Mouse (Mus musculus): ENCODE measurements at regions not wholly inside any gene's neighbourhood (a gene's known extent, or its start where the extent isn't known, plus 50 kb on each side); places are given as distances from the start of the nearest gene placed in this dataset.

- H3K4me3 ChIP-seq (ENCODE audit: low read depth, low read length) = no peak overlapping the region
- 72% methylated on average over 5 of the region's 5 CpGs for WGBS
- no peaks in the 10 kb centered on the region for H3K27me3 ChIP-seq (ENCODE audit: insufficient read depth, low read length)
- no peak overlapping the region for H3K27ac ChIP-seq (ENCODE audit: low read depth, low read length)
- no peak for DNase-seq (ENCODE audit: low spot score)
- ATAC-seq (ENCODE audit: low FRiP score) = no peak
- H3K4me2 ChIP-seq (ENCODE audit: low read depth, low read length, poor library complexity, severe bottlenecking) = no peak overlapping the region
- H3K9ac ChIP-seq (replicated peaks; ENCODE audit: low read length, poor library complexity, severe bottlenecking) = no peak overlapping the region
- H3K36me3 ChIP-seq (ENCODE audit: insufficient read depth, low read length) = no peaks in the 10 kb centered on the region
- H3K9me3 ChIP-seq (ENCODE audit: low read length) = no peaks in the 10 kb centered on the region
- no peak for TF ChIP-seq CTCF (IDR thresholded peaks at IDR 0.05)
- H3K4me1 ChIP-seq (ENCODE audit: insufficient read depth, low read length) = no peaks in the 10 kb centered on the region
Measured at GRCm38 (mm10) chr10:99523817-99524216, 235.6 kb downstream of the Csl start.

GRCm38 (mm10) chr10:99524273-99525212 lies 234.9 kb downstream of the Csl start:
- no peaks in the 10 kb centered on the region for H3K27me3 ChIP-seq (ENCODE audit: insufficient read depth, low read length)
- H3K9me3 ChIP-seq (ENCODE audit: low read length) = no peaks in the 10 kb centered on the region
- no peak overlapping the region for H3K4me3 ChIP-seq (ENCODE audit: low read depth, low read length)
- no peak for TF ChIP-seq CTCF (IDR thresholded peaks at IDR 0.05)
- no peaks in the 10 kb centered on the region for H3K4me1 ChIP-seq (ENCODE audit: insufficient read depth, low read length)
- 28% methylated on average over 20 of the region's 20 CpGs for WGBS
- no peaks in the 10 kb centered on the region for H3K36me3 ChIP-seq (ENCODE audit: insufficient read depth, low read length)
- H3K9ac ChIP-seq (replicated peaks; ENCODE audit: low read length, poor library complexity, severe bottlenecking) = 0 out of 2 replicates have a peak overlapping the region, but pooled peaks have one; percentile 19
- DNase-seq (ENCODE audit: low spot score) (peak; percentile 27), ATAC-seq (ENCODE audit: low FRiP score) (peak; percentile 58)
- peak overlapping the region; percentile 34; the same call in 1 of the 2 replicates for H3K4me2 ChIP-seq (ENCODE audit: low read depth, low read length, poor library complexity, severe bottlenecking)
- H3K27ac ChIP-seq (ENCODE audit: low read depth, low read length) = no peak overlapping the region

GRCm38 (mm10) chr10:99526148-99526547 lies 233.3 kb downstream of the Csl start:
- H3K9ac ChIP-seq (replicated peaks; ENCODE audit: low read length, poor library complexity, severe bottlenecking) = no peak overlapping the region
- WGBS = 91% methylated on average over 4 of the region's 4 CpGs
- TF ChIP-seq CTCF (IDR thresholded peaks at IDR 0.05) = no peak
- no peak overlapping the region for H3K27ac ChIP-seq (ENCODE audit: low read depth, low read length)
- no peaks in the 10 kb centered on the region for H3K9me3 ChIP-seq (ENCODE audit: low read length)
- no peak overlapping the region for H3K4me3 ChIP-seq (ENCODE audit: low read depth, low read length)
- no peak for ATAC-seq (ENCODE audit: low FRiP score)
- DNase-seq (ENCODE audit: low spot score) = no peak
- H3K4me2 ChIP-seq (ENCODE audit: low read depth, low read length, poor library complexity, severe bottlenecking) = no peak overlapping the region
- no peaks in the 10 kb centered on the region for H3K4me1 ChIP-seq (ENCODE audit: insufficient read depth, low read length)
- H3K36me3 ChIP-seq (ENCODE audit: insufficient read depth, low read length) = no peaks in the 10 kb centered on the region
- H3K27me3 ChIP-seq (ENCODE audit: insufficient read depth, low read length) = no peaks in the 10 kb centered on the region

GRCm38 (mm10) chr10:99526561-99526960 lies 232.9 kb downstream of the Csl start:
- Histone ChIP-seq H3K4me3 (ENCODE audit: low read depth, low read length) (no peak overlapping the region), H3K27ac (ENCODE audit: low read depth, low read length) (no peak overlapping the region), H3K4me2 (ENCODE audit: low read depth, low read length, poor library complexity, severe bottlenecking) (no peak overlapping the region), H3K9ac (replicated peaks; ENCODE audit: low read length, poor library complexity, severe bottlenecking) (no peak overlapping the region), H3K4me1 (ENCODE audit: insufficient read depth, low read length) (no peaks in the 10 kb centered on the region), H3K9me3 (ENCODE audit: low read length) (no peaks in the 10 kb centered on the region), H3K36me3 (ENCODE audit: insufficient read depth, low read length) (no peaks in the 10 kb centered on the region), H3K27me3 (ENCODE audit: insufficient read depth, low read length) (no peaks in the 10 kb centered on the region)
- no peak for ATAC-seq (ENCODE audit: low FRiP score)
- DNase-seq (ENCODE audit: low spot score) = no peak
- TF ChIP-seq CTCF (IDR thresholded peaks at IDR 0.05) = no peak
- WGBS = 91% methylated on average over 5 of the region's 5 CpGs

GRCm38 (mm10) chr10:99531104-99531503 lies 228.4 kb downstream of the Csl start:
- TF ChIP-seq CTCF (IDR thresholded peaks at IDR 0.05) = no peak
- no peaks in the 10 kb centered on the region for H3K36me3 ChIP-seq (ENCODE audit: insufficient read depth, low read length)
- no peak overlapping the region for H3K4me3 ChIP-seq (ENCODE audit: low read depth, low read length)
- ATAC-seq (ENCODE audit: low FRiP score) (no peak), DNase-seq (ENCODE audit: low spot score) (no peak)
- no peak overlapping the region for H3K27ac ChIP-seq (ENCODE audit: low read depth, low read length)
- no peaks in the 10 kb centered on the region for H3K9me3 ChIP-seq (ENCODE audit: low read length)
- H3K27me3 ChIP-seq (ENCODE audit: insufficient read depth, low read length) = no peaks in the 10 kb centered on the region
- H3K4me1 ChIP-seq (ENCODE audit: insufficient read depth, low read length) = no peaks in the 10 kb centered on the region
- H3K4me2 ChIP-seq (ENCODE audit: low read depth, low read length, poor library complexity, severe bottlenecking) = no peak overlapping the region
- H3K9ac ChIP-seq (replicated peaks; ENCODE audit: low read length, poor library complexity, severe bottlenecking) = no peak overlapping the region

- Histone ChIP-seq H3K27me3 (ENCODE audit: insufficient read depth, low read length) (no peaks in the 10 kb centered on the region), H3K9ac (replicated peaks; ENCODE audit: low read length, poor library complexity, severe bottlenecking) (no peak overlapping the region), H3K27ac (ENCODE audit: low read depth, low read length) (no peak overlapping the region), H3K4me3 (ENCODE audit: low read depth, low read length) (no peak overlapping the region), H3K4me1 (ENCODE audit: insufficient read depth, low read length) (no peaks in the 10 kb centered on the region), H3K4me2 (ENCODE audit: low read depth, low read length, poor library complexity, severe bottlenecking) (no peak overlapping the region), H3K9me3 (ENCODE audit: low read length) (no peaks in the 10 kb centered on the region), H3K36me3 (ENCODE audit: insufficient read depth, low read length) (no peaks in the 10 kb centered on the region)
- DNase-seq (ENCODE audit: low spot score) (no peak), ATAC-seq (ENCODE audit: low FRiP score) (no peak)
- TF ChIP-seq CTCF (IDR thresholded peaks at IDR 0.05) = no peak
Measured at GRCm38 (mm10) chr10:99531556-99531955, 227.9 kb downstream of the Csl start.
